Mouse (Mus musculus): ENCODE measurements around the gene Cygb. TPM values are rescaled to one million over a fixed set of nuclear protein-coding genes. Genes with fewer than 3 reads are reported as not detected.

The Cygb gene
- polyA plus RNA-seq (2014; fragmentation: Illumina TruSeq; extraction: RNeasy Lipid Tissue Mini Kit (QIAGEN cat#74804); ENCODE audit: low read depth, low replicate concordance) = 42.8 TPM

DNA sequence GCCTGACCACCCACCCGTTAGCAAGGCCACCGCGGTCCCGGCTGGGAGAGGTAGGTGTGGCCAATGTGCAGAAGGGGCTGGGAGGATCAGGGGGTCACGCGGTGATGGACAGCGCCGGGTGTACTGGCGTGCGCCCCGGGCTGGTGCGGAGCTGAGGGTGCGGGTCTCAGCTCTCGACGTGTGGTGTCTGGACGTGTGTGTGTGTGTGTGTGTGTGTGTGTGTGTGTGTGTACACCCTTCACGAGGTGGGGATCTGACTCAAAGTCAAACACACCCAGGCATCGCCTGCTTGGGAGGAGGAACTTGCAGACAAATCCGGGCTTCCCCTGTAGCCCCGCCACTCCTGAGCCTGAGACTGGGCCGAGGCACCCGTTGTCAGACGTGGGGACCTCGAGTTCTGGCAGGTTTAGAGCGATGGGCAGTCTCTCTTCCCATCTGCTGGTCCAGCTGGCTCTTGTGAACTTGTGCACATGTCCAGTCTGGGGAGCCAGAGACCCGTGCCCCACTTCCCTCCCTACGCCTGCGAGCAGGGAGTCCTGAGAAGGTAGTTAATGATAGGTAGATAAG, at the start of gene Cygb:
Gene Cygb, minus strand, starts transcription at position 59 of the 567 bp plus-strand sequence.

DNA sequence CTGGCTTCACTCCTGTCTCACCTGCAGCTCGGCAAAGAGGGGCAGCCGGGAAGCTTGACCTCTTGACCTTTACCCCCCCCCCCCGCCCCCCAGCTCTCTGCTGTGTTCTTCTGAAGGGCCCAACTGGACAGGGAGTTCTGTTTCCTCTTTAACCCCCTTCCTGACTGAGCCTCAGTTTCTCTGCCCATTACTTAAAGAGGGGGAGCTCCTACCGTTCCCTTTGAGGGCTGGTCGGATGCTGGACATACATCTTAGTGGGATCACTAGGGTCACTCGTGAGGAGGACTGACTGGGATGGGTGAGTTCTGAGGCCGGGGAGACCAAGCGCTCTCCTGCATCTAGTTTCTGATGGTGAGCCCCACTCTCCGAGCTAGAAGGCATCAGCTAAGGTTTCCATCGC, 879 bp downstream of the Cygb start, which contains the start of gene Prcd:
Gene Prcd, plus strand, starts transcription at position 301 of the 400 bp plus-strand sequence.

DNA sequence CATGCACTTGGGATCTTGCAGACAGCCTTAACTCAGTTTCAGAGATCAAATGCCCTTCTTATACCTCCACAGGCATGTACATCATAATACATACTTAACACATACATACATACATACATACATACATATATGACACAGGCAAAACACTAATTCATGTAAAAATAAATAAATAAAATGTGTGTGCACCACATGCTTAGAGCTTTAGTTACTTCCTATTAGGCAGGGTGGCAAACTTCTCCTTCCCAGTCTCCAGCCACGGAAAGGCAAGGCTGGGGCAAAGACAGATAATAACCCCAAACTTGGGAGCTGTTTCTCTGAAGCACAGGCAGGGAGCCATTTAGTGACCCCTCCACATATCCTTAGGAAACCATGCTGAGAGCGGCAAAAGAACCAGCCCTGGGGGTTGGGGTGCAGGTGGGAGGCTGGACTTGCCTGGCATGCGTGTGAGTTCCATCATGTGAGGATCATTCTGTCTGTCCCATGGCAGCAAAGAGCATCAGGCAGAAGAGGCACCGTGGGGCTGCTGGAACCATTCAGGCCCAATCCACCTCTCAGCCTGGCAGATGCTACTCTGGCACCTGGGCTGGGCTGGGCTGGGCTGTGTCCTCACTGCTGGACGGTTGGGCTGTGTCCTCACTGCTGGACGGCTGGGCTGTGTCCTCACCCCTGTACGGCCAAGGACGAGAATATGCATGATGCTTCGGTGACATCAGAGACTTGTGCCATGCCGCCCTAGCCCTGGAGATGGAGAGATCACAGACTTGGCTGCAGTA, 27.6 kb downstream of the Cygb start, which contains the start of gene Rhbdf2:
Gene Rhbdf2, minus strand, starts transcription at position 721 of the 773 bp plus-strand sequence.

Other genes with a start within 250 kb of the Cygb start
- 4.7 TPM for gene Rnf157, start 241.3 kb downstream of the Cygb start, polyA plus RNA-seq (2014; fragmentation: Illumina TruSeq; extraction: RNeasy Lipid Tissue Mini Kit (QIAGEN cat#74804); ENCODE audit: low read depth, low replicate concordance)
- gene Ubald2, start 220.2 kb downstream of the Cygb start, polyA plus RNA-seq (2014; fragmentation: Illumina TruSeq; extraction: RNeasy Lipid Tissue Mini Kit (QIAGEN cat#74804); ENCODE audit: low read depth, low replicate concordance) = 29.6 TPM
- not detected for gene Qrich2, start 188.1 kb downstream of the Cygb start, polyA plus RNA-seq (2014; fragmentation: Illumina TruSeq; extraction: RNeasy Lipid Tissue Mini Kit (QIAGEN cat#74804); ENCODE audit: low read depth, low replicate concordance)
- gene Prpsap1, start 160.1 kb downstream of the Cygb start, polyA plus RNA-seq (2014; fragmentation: Illumina TruSeq; extraction: RNeasy Lipid Tissue Mini Kit (QIAGEN cat#74804); ENCODE audit: low read depth, low replicate concordance) = 29.6 TPM
- gene Sphk1, start 123.4 kb downstream of the Cygb start, polyA plus RNA-seq (2014; fragmentation: Illumina TruSeq; extraction: RNeasy Lipid Tissue Mini Kit (QIAGEN cat#74804); ENCODE audit: low read depth, low replicate concordance) = 1.5 TPM
- 19.6 TPM for gene Ube2o, start 72.9 kb downstream of the Cygb start, polyA plus RNA-seq (2014; fragmentation: Illumina TruSeq; extraction: RNeasy Lipid Tissue Mini Kit (QIAGEN cat#74804); ENCODE audit: low read depth, low replicate concordance)
- not detected for gene Aanat, start 67.9 kb downstream of the Cygb start, polyA plus RNA-seq (2014; fragmentation: Illumina TruSeq; extraction: RNeasy Lipid Tissue Mini Kit (QIAGEN cat#74804); ENCODE audit: low read depth, low replicate concordance)
- 9.1 TPM for gene Rhbdf2, start 27.3 kb downstream of the Cygb start, polyA plus RNA-seq (2014; fragmentation: Illumina TruSeq; extraction: RNeasy Lipid Tissue Mini Kit (QIAGEN cat#74804); ENCODE audit: low read depth, low replicate concordance)
- gene Prcd, start 779 bp downstream of the Cygb start, polyA plus RNA-seq (2014; fragmentation: Illumina TruSeq; extraction: RNeasy Lipid Tissue Mini Kit (QIAGEN cat#74804); ENCODE audit: low read depth, low replicate concordance) = 1.2 TPM
- not detected for gene St6galnac1, start 121.2 kb upstream of the Cygb start, polyA plus RNA-seq (2014; fragmentation: Illumina TruSeq; extraction: RNeasy Lipid Tissue Mini Kit (QIAGEN cat#74804); ENCODE audit: low read depth, low replicate concordance)
- gene Mxra7, start 173.7 kb upstream of the Cygb start, polyA plus RNA-seq (2014; fragmentation: Illumina TruSeq; extraction: RNeasy Lipid Tissue Mini Kit (QIAGEN cat#74804); ENCODE audit: low read depth, low replicate concordance) = 16.1 TPM
- 49.2 TPM for gene Mettl23, start 189.0 kb upstream of the Cygb start, polyA plus RNA-seq (2014; fragmentation: Illumina TruSeq; extraction: RNeasy Lipid Tissue Mini Kit (QIAGEN cat#74804); ENCODE audit: low read depth, low replicate concordance)
- 47.9 TPM for gene Jmjd6, start 189.1 kb upstream of the Cygb start, polyA plus RNA-seq (2014; fragmentation: Illumina TruSeq; extraction: RNeasy Lipid Tissue Mini Kit (QIAGEN cat#74804); ENCODE audit: low read depth, low replicate concordance)
- gene Mfsd11, start 198.1 kb upstream of the Cygb start, polyA plus RNA-seq (2014; fragmentation: Illumina TruSeq; extraction: RNeasy Lipid Tissue Mini Kit (QIAGEN cat#74804); ENCODE audit: low read depth, low replicate concordance) = 22.6 TPM
- gene Srsf2, start 198.8 kb upstream of the Cygb start, polyA plus RNA-seq (2014; fragmentation: Illumina TruSeq; extraction: RNeasy Lipid Tissue Mini Kit (QIAGEN cat#74804); ENCODE audit: low read depth, low replicate concordance) = 164 TPM